Mouse (Mus musculus) skeletal muscle tissue, adult 2 months (tissue): ENCODE results near the gene Slc7a6os.
A peak's percentile ranks its signal among the peaks of the same experiment; 100 is the strongest.
"Not testable (repeated sequence)": the region's sequence is repeated elsewhere in the genome, so short reads cannot be mapped to it uniquely, and the experiment has no call there.

Experiments used
- DNase-seq: peaks from one replicate; pipeline ENCODE4 v3.0.0-alpha.2; 2012; ENCODE audit warnings: low read depth, low spot score

Gene Slc7a6os

DNA sequence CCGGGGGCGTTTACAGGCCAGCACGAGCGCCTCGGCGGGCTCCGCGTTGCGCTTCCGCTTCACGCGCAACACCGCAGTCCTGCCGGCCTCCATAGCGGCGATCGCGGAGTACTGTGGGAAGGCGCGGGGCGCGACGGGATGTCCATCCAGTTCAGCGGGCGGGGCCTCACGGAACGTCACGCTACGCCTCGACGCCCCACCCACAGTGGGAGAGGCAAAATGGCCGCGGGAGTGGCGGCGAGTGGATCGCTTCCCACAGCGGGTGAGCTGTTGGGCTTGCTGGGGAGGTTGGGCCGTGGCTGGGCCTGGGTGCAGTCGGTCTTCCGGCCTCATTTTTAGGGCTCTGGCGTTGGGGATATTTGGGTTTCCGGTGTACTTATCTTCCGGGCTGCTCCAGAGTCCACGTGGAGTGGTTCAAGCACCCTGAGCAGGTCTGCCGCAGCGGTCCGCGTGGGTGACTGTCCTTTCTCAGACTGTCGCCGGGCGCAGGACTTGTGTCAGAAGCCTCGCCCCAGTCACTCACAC lies at the start of gene Slc7a6os, which contains the start of gene Prmt7:
Slc7a6os (minus strand) TSS at position 115 of the 525 bp plus-strand sequence.
Prmt7 (plus strand) TSS at position 116 of the 525 bp plus-strand sequence.
- peak; percentile 85 for DNase-seq

DNA sequence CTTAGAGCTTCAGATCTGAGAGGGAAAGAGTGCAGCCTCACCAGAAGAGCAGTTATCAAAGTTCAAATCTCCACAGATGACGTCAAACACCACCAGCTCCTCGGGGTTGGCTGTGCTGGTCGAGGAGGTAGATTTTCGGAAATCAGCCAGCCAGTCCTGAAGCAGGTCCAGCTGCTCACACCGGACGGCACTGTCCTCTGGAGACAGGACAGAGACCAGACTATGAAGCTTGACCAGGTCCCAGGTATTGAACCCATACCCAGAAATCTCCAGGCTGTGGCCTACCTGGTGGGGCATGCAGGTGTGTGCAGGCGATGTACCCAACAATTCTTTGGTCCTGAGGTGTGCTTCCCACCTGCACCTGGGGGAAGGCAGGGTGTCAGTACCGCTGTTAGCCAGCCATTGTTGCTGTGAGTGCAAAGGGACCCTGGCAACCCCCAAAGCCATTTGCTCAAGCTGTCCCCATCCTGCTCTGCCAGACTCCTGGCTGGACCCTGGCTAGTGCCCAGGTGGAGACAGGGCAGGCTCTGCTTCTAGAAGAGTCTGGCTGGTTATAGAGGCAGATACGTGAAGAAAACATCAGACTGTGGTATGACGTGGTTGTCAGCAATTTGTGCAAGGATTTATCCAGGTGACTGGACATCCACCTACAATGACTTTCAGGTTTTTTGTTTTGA lies 49.0 kb upstream of the Slc7a6os start:
- DNase-seq: no peak

GRCm38 (mm10) chr8:106258169-106258568 lies 47.4 kb upstream of the Slc7a6os start:
- DNase-seq: no peak

DNA sequence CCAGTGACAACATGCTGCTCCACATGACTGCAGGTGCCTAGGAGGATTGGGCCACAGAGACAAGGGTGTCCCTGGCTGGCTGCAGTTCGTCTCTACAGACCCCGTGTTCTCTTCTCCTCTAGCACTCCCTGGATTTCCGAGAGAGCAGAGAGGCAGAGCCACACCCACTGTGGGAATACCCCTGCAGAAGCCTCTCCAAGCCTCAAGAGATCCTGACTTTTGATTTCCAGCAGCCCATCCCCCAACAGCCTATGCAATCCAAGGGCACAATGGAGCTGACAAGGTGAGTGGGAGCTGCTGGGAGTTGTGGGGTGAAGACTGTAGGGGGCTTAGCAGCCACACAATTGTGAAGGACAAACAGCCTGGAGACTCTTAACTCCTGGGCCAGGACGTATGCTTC lies 39.5 kb upstream of the Slc7a6os start:
- DNase-seq: no peak

GRCm38 (mm10) chr8:106237106-106237505 lies 26.4 kb upstream of the Slc7a6os start:
- DNase-seq: no peak

DNA sequence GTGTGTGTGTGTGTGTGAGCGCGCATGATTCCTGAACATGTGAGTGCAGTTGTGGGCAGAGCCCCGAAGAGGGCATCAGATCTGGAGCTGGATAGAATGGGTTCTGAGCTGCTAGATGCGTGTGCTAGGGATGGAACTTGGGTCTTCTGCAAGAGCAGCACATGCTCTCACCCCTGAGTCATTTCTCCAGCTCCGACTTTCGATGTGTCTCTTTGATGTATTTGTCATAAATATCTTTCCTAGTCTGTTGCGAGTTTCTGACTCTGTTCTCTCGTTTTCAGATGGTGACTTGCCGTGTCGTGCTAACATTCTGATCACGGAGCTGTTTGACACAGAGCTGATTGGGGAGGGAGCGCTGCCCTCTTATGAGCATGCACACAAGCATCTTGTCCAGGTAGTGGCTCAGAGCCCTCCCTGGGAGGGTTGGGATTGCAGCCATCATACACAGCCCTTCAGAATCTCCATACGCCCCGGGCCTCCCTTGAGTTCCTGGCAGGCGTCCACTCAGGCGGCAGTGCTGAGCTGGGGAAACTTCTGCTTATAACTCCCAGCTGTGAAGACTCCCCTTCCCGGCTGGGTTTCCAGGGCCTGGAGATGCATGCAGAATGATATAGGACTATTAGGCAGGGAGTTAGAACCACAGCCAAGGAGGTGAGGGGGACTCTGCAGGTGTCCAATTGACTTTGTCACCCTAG lies 24.0 kb upstream of the Slc7a6os start:
- no peak for DNase-seq

- no peak for DNase-seq
These were observed 22.0 kb upstream of the Slc7a6os start for GRCm38 (mm10) chr8:106232751-106233150.

DNA sequence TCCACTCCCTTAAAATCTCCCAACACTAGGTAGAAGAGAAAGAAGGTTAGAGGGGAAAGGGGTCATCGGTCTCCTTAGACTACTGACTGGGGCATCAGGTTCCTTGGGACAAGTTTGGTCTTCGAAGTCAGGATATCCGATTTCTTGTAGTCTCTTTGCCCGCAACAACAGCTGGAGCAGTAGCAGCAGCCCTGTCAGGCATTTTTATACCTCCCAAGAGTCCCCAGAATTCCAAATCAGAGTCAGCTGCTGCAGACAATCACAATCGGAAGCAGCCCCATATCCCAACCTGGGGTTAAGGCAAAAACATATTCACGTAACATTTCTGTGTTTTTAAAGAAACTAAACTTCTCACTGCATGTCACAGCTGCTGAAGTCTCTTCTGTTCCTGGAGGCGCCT lies 20.8 kb upstream of the Slc7a6os start:
- no peak for DNase-seq

DNA sequence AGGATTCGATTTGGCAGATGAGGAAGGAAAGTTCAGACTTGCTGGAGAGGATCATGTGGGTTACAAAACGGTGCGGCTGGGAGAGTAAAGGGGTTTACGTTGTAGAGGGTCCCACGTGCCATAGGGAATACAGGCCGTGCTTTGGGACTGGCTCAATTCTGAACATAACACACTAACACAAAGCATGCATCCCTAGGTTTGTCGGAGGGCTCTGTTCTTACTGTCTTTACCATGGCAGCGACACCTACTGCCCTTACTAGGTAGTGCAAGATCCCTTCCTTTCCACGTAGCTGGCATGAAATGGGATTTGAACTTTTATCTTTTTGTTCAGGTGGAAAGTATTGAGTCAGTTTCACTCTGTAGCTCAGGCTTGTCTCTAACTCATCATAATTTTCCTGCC lies 15.9 kb upstream of the Slc7a6os start:
- peak; percentile 15 for DNase-seq

DNA sequence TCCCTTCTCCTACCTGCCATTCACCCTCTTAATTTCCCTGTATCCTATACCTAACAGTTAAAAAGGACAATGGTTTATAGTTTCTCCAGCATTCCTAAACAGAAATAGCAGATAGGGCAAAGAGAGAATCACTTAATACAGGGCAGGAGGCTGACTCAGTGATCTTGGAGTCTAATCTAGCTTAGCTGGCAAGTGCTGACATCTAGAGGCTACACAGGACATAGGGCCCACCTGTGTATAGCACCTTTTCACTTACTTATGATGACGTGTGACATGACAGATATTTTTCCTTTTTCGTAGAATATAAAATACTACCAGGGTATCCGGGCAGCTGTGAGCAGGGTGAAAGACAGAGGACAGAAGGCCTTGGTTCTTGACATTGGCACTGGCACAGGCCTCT lies 8.9 kb upstream of the Slc7a6os start:
- DNase-seq: no peak

DNA sequence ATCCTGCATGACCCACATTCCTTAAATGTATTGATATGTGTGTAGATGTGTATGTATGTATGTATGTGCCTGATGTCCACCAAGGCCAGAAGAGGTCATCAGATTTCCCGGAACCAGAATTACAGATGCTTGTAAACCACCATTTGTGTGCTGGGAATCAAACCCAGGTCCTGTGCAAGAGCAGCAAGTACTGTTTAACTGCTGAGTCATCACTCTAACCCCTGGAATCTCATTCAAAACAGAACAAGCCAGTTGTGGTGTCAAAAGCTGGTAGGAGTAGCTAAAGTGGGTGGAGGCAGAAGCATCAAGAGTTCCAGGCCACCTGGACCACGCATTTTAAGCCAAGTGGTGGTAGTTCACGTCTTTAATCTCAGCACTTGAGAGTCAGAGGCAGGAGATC lies 3.2 kb upstream of the Slc7a6os start:
- DNase-seq: no peak

- no peak for DNase-seq
These were observed 686 bp upstream of the Slc7a6os start for GRCm38 (mm10) chr8:106211421-106211820.

DNA sequence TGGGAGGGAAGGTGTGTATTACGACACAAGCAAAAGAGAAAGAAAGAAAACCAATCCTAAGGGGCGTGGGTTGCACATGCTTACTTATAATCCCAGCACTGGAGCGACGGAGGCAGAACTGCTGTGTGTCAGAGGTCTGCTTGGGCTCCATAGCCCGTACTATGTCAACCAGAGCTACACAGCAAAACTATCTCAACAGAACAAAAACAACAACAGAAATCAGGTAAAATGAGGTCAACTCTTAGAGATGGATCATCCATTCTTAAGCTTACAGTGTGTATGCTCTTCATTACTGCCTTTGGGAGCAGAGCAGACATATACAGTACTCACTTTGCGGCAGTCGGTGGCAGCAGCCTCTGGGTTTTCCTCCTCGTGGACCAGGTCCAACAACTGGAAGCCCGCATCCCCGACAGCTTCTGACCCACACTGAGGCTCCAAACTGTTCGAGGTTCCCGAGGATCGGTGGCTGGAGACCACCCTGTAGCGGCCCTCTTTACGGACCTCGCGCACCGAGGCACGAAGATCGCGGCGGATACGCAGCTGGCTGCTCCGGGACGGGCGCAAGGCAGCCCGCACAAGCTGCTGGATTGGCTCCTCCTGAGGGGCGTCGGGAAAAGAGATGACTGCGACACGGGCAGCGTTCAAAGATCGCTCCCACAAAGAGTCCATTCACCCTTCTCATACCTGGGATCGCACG lies 552 bp downstream of the Slc7a6os start:
- DNase-seq: no peak

DNA sequence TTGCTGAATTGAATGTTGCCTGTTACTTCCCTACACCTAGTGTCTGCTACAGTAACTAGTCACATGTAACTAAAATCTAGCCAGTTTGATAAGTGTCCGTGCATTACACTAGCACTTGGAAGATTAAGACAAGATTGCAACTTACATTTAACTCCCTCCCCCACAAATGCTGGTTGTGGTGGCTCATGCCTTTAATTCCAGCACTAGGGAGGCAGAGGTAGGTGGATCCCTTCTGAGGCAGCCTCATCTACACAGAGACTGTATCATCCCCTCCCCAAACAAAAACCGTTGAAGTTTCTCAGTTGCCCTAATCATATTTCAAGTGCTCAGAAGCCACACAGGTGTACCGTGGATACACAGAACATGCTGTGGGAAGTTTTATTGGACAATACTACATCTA lies 11.1 kb downstream of the Slc7a6os start:
- DNase-seq: not testable (repeated sequence)

- DNase-seq: peak; percentile 49
These were observed 12.0 kb downstream of the Slc7a6os start for GRCm38 (mm10) chr8:106198741-106199140.

- DNase-seq: no peak
These were observed 16.7 kb downstream of the Slc7a6os start for GRCm38 (mm10) chr8:106194062-106194461.

DNA sequence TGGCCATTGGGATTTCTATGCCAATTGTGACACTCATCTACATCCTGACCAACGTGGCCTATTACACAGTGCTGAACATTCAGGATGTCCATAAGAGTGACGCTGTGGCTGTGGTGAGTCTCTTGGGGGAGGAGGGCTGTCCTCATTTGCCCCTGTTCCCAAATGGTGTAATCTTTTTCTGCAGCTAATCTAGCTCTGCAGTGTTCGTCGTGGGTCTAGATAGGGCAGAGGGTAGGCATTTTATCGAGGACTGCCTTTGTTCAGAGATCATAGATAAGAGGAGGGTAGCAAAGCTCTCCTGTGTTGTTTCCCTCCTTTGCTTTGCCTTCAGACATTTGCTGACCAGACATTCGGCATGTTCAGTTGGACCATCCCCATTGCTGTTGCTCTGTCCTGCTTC lies 17.6 kb downstream of the Slc7a6os start:
- no peak for DNase-seq

GRCm38 (mm10) chr8:106191639-106192038 lies 19.1 kb downstream of the Slc7a6os start:
- DNase-seq: no peak

DNA sequence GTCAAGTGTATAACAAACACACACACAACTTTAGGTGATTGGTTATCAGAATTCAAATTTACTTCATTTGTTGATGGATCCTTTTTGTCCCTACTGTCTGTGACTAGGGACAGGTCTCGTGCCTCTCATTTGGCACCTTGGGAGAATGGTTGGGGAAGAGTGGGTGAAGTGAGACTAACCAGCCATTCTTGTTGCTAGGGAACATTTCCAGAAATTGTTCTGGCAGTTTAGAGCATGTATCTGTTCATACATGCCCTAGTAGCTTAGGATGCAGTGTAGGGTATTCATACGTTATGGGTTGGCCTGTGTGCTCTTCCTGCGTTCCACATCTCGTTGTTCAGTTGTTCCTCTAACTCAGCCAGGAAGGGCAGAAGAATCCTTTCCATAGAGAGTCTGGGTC lies 21.6 kb downstream of the Slc7a6os start:
- no peak for DNase-seq

DNA sequence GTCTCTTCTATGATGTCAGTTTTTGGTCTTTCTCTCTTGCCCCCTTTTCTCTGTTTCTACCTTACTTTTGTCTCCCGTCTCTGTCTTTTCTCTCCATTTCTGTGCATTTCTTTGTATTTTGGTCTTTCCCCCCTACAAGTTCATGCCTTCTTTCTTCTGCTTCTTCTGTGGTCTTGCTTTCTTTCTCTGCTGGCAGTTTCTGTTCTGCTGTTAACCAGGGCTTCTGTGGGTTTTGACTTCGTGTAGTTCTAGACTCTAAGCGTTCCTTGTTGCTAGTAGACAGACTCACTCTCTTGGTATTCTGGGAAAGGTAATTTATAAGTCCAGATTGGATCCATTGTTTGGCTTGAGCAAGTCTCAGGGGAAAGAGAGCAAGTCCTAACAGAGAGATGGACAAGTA lies 24.3 kb downstream of the Slc7a6os start:
- DNase-seq: no peak

DNA sequence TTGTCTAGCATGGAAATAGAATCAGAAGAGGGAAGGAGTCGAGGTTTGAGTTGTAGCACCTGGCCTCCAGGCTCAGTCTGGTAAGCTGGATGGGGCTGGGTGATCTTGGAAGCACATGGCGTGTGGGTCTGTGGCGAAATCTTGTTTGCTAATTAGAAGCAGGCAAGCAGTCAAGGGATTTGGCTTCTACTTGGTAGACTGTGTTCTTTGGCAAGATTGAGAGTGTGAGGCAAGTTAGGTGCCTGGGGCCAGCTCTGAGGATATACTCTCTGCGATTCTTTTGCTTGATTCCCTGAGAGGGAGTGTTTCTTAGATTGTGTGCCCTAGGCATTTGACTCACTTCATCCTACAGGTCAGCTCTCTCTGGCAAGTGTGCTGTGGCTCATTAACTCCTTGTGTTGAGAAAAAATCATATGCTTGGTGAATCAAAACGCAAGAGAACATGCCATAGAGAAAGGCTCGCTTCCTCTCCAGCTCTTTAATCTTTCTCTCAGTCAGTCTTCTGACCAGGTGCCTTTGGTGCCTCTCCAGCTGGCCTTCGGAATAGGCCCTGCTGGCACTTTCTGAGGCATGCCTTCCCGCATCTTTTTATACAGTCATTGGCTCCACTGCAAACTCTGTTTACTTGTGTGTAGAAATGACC lies 25.0 kb downstream of the Slc7a6os start:
- DNase-seq: peak; percentile 84

- no peak for DNase-seq
These were observed 32.3 kb downstream of the Slc7a6os start for GRCm38 (mm10) chr8:106178428-106178827.
